Mouse (Mus musculus): ENCODE data around the gene Cep78. TPM values are rescaled to one million over a fixed set of nuclear protein-coding genes. Genes with fewer than 3 reads are reported as not detected.
"Not testable (repeated sequence)": the region's sequence is repeated elsewhere in the genome, so short reads cannot be mapped to it uniquely, and the experiment has no call there.

Gene Cep78
- 2.2 and 4.6 TPM in 2 replicates for polyA plus RNA-seq (2012; ENCODE audit: insufficient read depth, insufficient read length, missing spikeins)

- Histone ChIP-seq H3K4me3 (ENCODE audit: insufficient read depth, low read depth, low read length) (peak within 1 kb of the TSS; percentile 74), H3K27ac (replicated peaks; ENCODE audit: low read depth, low read length) (no peak within 1 kb of the TSS), H3K4me1 (ENCODE audit: control insufficient read depth, insufficient read depth, insufficient read length, low read length) (no peaks in the 10 kb centered on the region; the same call in 1 of the 2 replicates)
Observed at GRCm38 (mm10) chr19:15984449-15985171, at the start of gene Cep78. Gene Cep78 (minus strand): TSS chr19:15984989.

GRCm38 (mm10) chr19:16031276-16031675 lies 46.5 kb upstream of the Cep78 start:
- no peak overlapping the region for H3K4me3 ChIP-seq (ENCODE audit: insufficient read depth, low read depth, low read length)
- no peaks in the 10 kb centered on the region for H3K4me1 ChIP-seq (ENCODE audit: control insufficient read depth, insufficient read depth, insufficient read length, low read length)
- H3K27ac ChIP-seq (replicated peaks; ENCODE audit: low read depth, low read length), result no peak overlapping the region

- H3K4me1 ChIP-seq (ENCODE audit: control insufficient read depth, insufficient read depth, insufficient read length, low read length), result not testable (repeated sequence)
- Histone ChIP-seq H3K27ac (replicated peaks; ENCODE audit: low read depth, low read length) (peak overlapping the region; percentile 80), H3K4me3 (ENCODE audit: insufficient read depth, low read depth, low read length) (peak overlapping the region; percentile 61)
Observed at GRCm38 (mm10) chr19:16029253-16029771, 44.5 kb upstream of the Cep78 start.

- Histone ChIP-seq H3K4me1 (ENCODE audit: control insufficient read depth, insufficient read depth, insufficient read length, low read length) (no peaks in the 10 kb centered on the region), H3K27ac (replicated peaks; ENCODE audit: low read depth, low read length) (peak overlapping the region; percentile 80), H3K4me3 (ENCODE audit: insufficient read depth, low read depth, low read length) (peak overlapping the region; percentile 61)
Observed at GRCm38 (mm10) chr19:16028746-16029252, 44.0 kb upstream of the Cep78 start.

GRCm38 (mm10) chr19:16027876-16028670 lies 43.3 kb upstream of the Cep78 start:
- no peaks in the 10 kb centered on the region for H3K4me1 ChIP-seq (ENCODE audit: control insufficient read depth, insufficient read depth, insufficient read length, low read length)
- H3K4me3 ChIP-seq (ENCODE audit: insufficient read depth, low read depth, low read length), result no peak overlapping the region
- H3K27ac ChIP-seq (replicated peaks; ENCODE audit: low read depth, low read length), result no peak overlapping the region

- Histone ChIP-seq H3K4me1 (ENCODE audit: control insufficient read depth, insufficient read depth, insufficient read length, low read length) (no peaks in the 10 kb centered on the region), H3K4me3 (ENCODE audit: insufficient read depth, low read depth, low read length) (no peak overlapping the region), H3K27ac (replicated peaks; ENCODE audit: low read depth, low read length) (no peak overlapping the region)
Observed at GRCm38 (mm10) chr19:16026276-16026675, 41.5 kb upstream of the Cep78 start.

- no peaks in the 10 kb centered on the region for H3K4me1 ChIP-seq (ENCODE audit: control insufficient read depth, insufficient read depth, insufficient read length, low read length)
- H3K4me3 ChIP-seq (ENCODE audit: insufficient read depth, low read depth, low read length), result no peak overlapping the region
- H3K27ac ChIP-seq (replicated peaks; ENCODE audit: low read depth, low read length), result no peak overlapping the region
Observed at GRCm38 (mm10) chr19:16022178-16022577, 37.4 kb upstream of the Cep78 start.

GRCm38 (mm10) chr19:16016171-16016570 lies 31.4 kb upstream of the Cep78 start:
- H3K4me3 ChIP-seq (ENCODE audit: insufficient read depth, low read depth, low read length), result no peak overlapping the region
- no peaks in the 10 kb centered on the region for H3K4me1 ChIP-seq (ENCODE audit: control insufficient read depth, insufficient read depth, insufficient read length, low read length)
- H3K27ac ChIP-seq (replicated peaks; ENCODE audit: low read depth, low read length), result peak overlapping the region; percentile 68

- Histone ChIP-seq H3K27ac (replicated peaks; ENCODE audit: low read depth, low read length) (peak overlapping the region; percentile 70), H3K4me3 (ENCODE audit: insufficient read depth, low read depth, low read length) (no peak overlapping the region), H3K4me1 (ENCODE audit: control insufficient read depth, insufficient read depth, insufficient read length, low read length) (no peaks in the 10 kb centered on the region)
Observed at GRCm38 (mm10) chr19:16015191-16015968, 30.6 kb upstream of the Cep78 start.

GRCm38 (mm10) chr19:16009746-16010337 lies 25.1 kb upstream of the Cep78 start:
- H3K27ac ChIP-seq (replicated peaks; ENCODE audit: low read depth, low read length), result no peak overlapping the region; the same call in 1 of the 2 replicates
- no peaks in the 10 kb centered on the region for H3K4me1 ChIP-seq (ENCODE audit: control insufficient read depth, insufficient read depth, insufficient read length, low read length)
- no peak overlapping the region for H3K4me3 ChIP-seq (ENCODE audit: insufficient read depth, low read depth, low read length)

- Histone ChIP-seq H3K4me1 (ENCODE audit: control insufficient read depth, insufficient read depth, insufficient read length, low read length) (no peaks in the 10 kb centered on the region), H3K4me3 (ENCODE audit: insufficient read depth, low read depth, low read length) (no peak overlapping the region), H3K27ac (replicated peaks; ENCODE audit: low read depth, low read length) (peak overlapping the region; percentile 4; the same call in 1 of the 2 replicates)
Observed at GRCm38 (mm10) chr19:16009111-16009510, 24.3 kb upstream of the Cep78 start.

- Histone ChIP-seq H3K4me1 (ENCODE audit: control insufficient read depth, insufficient read depth, insufficient read length, low read length) (no peaks in the 10 kb centered on the region), H3K4me3 (ENCODE audit: insufficient read depth, low read depth, low read length) (no peak overlapping the region)
Observed at GRCm38 (mm10) chr19:16007131-16007530, 22.3 kb upstream of the Cep78 start.

GRCm38 (mm10) chr19:15998157-15998556 lies 13.4 kb upstream of the Cep78 start:
- H3K27ac ChIP-seq (replicated peaks; ENCODE audit: low read depth, low read length), result no peak overlapping the region
- no peaks in the 10 kb centered on the region for H3K4me1 ChIP-seq (ENCODE audit: control insufficient read depth, insufficient read depth, insufficient read length, low read length)
- H3K4me3 ChIP-seq (ENCODE audit: insufficient read depth, low read depth, low read length), result no peak overlapping the region

More at GRCm38 (mm10) chr19:16007131-16007530, 22.3 kb upstream of the Cep78 start:
- H3K27ac ChIP-seq (replicated peaks; ENCODE audit: low read depth, low read length), result no peak overlapping the region

- no peaks in the 10 kb centered on the region for H3K4me1 ChIP-seq (ENCODE audit: control insufficient read depth, insufficient read depth, insufficient read length, low read length)
- no peak overlapping the region for H3K27ac ChIP-seq (replicated peaks; ENCODE audit: low read depth, low read length)
- H3K4me3 ChIP-seq (ENCODE audit: insufficient read depth, low read depth, low read length), result peak overlapping the region; percentile 9; the same call in 1 of the 2 replicates
Observed at GRCm38 (mm10) chr19:15996901-15997564, 12.2 kb upstream of the Cep78 start.

All from brown adipose tissue, adult 24 weeks (tissue).